Mouse (Mus musculus): ENCODE results near the gene Tuft1.
"Not testable (repeated sequence)": the region's sequence is repeated elsewhere in the genome, so short reads cannot be mapped to it uniquely, and the experiment has no call there.

Tuft1 gene

GRCm38 (mm10) chr3:94658740-94659095 is at the start of gene Tuft1:
Gene Tuft1 (minus strand): TSS chr3:94658872.
- in situ Hi-C loops (cut with MboI, MseI) = not testable (repeated sequence)

DNA sequence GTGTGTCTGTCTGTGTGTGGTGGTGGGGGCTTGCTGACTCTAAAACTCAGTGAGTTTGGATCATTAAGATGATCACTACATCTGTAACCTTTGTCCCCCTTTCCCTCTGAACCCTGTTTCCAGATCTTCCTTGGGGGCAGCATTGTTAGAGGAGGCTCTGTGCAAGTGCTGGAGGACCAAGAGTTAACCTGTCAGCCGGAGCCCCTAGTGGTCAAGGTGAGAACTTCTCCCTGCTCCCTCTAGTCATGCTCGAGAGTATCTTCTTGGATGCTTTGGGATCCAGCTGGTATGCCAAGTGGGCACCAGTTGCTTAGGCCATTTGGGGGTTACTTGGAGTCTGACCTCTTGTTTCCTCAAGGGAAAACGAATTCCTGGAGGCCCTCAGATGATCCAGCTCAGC is 44.7 kb upstream of the Tuft1 start:
- in situ Hi-C loops (cut with MboI, MseI) = loop anchor here (5.0 kb wide), 1 partner anchor 239 kb away; no protein-coding TSS in a partner anchor

DNA sequence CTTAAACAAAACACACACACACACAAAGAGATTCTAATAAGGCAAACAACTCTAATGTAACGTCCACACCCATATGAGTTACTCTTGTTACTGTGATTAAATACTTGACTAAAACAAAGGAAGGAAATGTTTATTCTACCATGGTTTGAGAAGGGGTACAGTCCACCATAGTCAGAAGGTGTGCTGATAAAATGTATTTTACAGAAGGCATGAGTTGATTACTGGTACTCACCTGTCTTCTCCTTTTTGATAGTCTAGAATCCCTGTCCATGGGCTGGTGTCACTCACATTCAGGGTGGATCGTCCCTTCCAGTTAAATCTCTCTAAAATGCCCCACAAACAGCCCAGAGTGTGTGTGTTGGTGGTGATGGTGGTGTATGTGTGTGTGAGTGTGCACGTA is 44.2 kb upstream of the Tuft1 start:
- in situ Hi-C loops (cut with MboI, MseI) = loop anchor here (5.0 kb wide), 1 partner anchor 239 kb away; no protein-coding TSS in a partner anchor

DNA sequence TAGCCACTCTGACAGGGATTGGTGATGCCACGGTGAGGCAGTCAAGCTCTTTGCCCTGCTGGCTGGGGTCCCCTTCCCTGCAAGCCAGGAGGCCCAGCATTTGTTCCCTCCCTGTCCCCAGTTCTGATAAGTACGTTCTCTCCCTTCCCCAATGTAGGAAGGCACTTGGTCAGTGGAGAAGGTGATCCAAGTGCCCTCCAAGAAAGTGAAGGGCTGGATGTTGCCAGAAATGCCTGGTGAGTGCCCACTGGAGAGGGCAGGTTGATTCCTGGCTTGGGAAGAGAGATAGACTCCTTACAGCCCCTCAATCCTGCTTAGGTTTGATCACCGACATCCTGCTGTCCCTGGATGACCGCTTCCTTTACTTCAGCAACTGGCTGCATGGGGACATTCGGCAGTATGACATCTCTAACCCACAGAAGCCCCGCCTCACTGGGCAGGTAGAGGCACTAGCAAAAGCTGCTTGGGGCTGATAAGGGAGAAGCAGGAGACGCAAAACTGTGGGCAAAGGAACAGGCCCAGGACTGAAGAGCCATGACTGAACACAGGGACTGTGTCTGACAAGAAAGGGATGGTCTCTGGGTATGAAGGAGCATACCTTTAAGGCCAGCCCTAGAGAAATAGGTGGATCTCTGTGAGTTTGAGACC is 43.6 kb upstream of the Tuft1 start:
- in situ Hi-C loops (cut with MboI, MseI) = loop anchor here (5.0 kb wide), 1 partner anchor 240 kb away; no protein-coding TSS in a partner anchor

GRCm38 (mm10) chr3:94696257-94696656 is 37.6 kb upstream of the Tuft1 start:
- in situ Hi-C loops (cut with MboI, MseI) = not testable (repeated sequence)

GRCm38 (mm10) chr3:94695591-94695990 is 36.9 kb upstream of the Tuft1 start:
- in situ Hi-C loops (cut with MboI, MseI) = not testable (repeated sequence)

GRCm38 (mm10) chr3:94693874-94694273 is 35.2 kb upstream of the Tuft1 start:
- in situ Hi-C loops (cut with MboI, MseI) = not testable (repeated sequence)

DNA sequence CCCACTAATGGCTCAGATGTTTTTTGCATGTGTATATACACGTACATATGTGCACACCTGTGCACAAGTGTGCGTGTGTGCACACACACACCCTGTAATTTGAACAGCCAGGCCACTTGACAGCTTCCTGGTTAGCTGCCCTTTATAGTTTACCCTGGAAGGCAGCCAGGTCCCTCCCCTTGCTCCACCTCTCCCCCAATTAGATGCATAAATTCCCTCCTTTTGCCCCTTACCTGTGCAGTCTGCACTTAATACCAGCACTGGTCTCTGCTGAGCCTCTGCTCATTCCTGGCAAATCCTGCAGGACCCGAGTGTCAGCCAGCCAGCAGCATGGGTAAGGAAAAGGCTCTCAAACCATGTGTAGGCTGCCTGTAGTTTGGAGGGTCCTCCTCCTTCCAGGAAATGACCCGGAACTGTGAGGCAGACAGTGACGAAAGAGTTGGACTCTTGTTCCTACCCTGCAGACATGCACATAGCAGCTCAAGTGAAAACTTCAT is 34.7 kb upstream of the Tuft1 start, which contains the start of gene Selenbp2:
Selenbp2 (plus strand) TSS at position 228 of the 497 bp plus-strand sequence.
- in situ Hi-C loops (cut with MboI, MseI) = no loop called here

GRCm38 (mm10) chr3:94691694-94692093 is 33.0 kb upstream of the Tuft1 start:
- in situ Hi-C loops (cut with MboI, MseI) = not testable (repeated sequence)

DNA sequence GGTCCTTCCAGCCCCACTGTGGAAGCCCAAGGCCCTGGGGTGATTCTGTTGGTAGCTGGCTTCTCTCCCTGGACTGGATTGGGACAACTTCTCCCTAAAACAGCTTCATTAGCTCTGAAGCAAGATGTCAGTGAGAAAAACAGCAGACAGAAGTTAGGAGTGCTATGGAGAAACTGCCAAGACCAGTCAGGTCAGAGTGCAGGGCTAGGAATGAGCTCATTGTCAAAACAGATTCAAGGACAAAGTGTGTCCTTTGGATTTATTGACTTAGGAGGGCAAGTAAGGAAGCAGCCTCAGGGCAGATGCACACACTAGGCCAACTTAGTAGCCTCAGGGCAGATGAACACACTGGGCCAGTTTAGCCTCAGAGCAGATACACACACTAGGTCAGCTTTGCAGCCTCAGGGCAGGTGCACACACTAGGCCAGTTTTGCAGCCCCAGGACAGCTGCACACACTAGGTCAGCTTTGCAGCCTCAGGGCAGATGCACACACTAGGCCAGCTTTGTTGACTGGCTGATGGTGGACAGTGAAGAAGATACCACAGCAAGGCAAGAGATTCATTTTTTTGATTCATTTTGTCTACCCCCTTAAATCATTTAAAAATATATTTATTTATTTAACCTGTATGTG is 32.1 kb upstream of the Tuft1 start:
- in situ Hi-C loops (cut with MboI, MseI) = no loop called here

DNA sequence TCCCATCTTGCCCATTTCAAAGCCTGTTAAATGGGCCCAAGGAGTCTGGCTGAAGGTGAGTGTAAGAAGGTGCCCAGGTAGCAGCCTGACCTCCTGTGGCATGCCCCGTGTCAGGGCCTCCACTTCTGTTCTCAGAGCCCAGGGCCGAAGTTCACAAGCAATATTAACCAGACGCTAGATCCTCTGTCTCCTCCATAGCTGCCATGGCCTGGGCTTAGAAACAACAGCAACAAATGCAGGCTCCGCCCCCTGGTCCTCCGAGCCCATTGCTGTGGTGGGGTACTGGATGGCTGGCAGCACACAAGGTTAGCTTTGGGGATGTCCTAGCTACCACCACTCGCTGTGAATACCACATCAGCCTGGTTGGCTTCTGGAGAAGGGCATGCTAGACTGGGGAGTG is 31.5 kb upstream of the Tuft1 start:
- in situ Hi-C loops (cut with MboI, MseI) = not testable (repeated sequence)

GRCm38 (mm10) chr3:94689195-94689594 is 30.5 kb upstream of the Tuft1 start:
- in situ Hi-C loops (cut with MboI, MseI) = loop anchor here (5.0 kb wide), 1 partner anchor 238 kb away; no protein-coding TSS in a partner anchor

DNA sequence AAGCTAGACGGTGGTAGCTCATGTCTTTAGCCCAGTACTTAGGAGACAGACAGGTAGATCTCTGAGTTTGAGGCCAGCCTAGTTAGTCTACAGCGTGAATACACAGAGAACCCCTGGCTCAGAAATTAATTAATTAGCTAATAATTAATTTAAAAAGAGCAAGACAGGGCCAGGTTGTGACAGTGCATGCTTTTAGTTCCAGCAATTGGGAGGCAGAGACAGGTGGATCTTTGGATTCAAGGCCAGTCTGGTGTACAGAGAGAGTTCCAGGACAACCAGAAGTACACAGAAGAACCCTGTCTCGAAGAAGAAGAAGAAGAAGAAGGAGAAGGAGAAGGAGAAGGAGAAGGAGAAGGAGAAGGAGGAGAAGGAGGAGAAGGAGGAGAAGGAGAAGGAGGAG is 30.0 kb upstream of the Tuft1 start:
- in situ Hi-C loops (cut with MboI, MseI) = loop anchor here (5.0 kb wide), 1 partner anchor 239 kb away; no protein-coding TSS in a partner anchor

GRCm38 (mm10) chr3:94685989-94686772 is 27.5 kb upstream of the Tuft1 start:
- in situ Hi-C loops (cut with MboI, MseI) = loop anchor here (5.0 kb wide), 1 partner anchor 241 kb away; no protein-coding TSS in a partner anchor

DNA sequence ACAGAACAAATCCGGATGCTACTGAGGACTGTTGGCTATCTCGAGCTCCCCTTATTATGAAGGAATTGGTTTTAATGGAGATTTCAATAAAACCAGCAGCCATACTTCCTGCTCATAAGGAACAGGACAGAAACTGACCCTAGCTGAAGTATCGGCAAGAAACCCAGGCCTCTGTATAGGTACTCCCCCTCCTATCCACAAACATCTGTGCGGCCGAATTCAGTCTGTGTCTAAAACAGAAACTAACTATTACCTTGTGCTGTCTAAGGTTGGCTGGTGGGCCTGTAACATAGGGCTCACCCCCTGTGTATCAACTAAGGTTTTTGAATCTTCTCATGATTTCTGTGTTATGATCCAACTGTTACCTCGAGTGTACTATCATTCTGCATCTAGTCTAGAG is 25.0 kb upstream of the Tuft1 start:
- in situ Hi-C loops (cut with MboI, MseI) = no loop called here

GRCm38 (mm10) chr3:94680783-94681182 is 22.1 kb upstream of the Tuft1 start:
- in situ Hi-C loops (cut with MboI, MseI) = no loop called here

DNA sequence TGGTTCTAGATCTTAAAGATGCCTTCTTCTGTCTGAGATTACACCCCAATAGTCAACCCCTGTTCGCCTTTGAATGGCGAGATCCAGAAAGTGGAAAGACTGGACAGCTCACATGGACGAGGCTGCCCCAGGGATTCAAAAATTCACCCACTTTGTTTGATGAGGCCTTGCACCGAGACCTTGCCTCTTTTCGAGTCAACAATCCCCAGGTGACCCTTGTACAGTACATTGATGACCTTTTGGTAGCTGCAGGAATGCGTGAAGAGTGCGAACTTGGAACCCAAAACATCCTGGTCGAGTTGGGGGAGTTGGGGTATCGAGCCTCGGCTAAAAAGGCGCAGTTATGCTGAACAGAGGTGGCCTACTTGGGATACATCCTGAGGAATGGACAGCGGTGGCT is 21.4 kb upstream of the Tuft1 start:
- in situ Hi-C loops (cut with MboI, MseI) = not testable (repeated sequence)

GRCm38 (mm10) chr3:94679351-94679841 is 20.7 kb upstream of the Tuft1 start:
- in situ Hi-C loops (cut with MboI, MseI) = loop anchor here (5.0 kb wide), 1 partner anchor 52 kb away; no protein-coding TSS in a partner anchor

GRCm38 (mm10) chr3:94675101-94675500 is 16.4 kb upstream of the Tuft1 start:
- in situ Hi-C loops (cut with MboI, MseI) = loop anchor here (5.0 kb wide), 1 partner anchor 48 kb away; no protein-coding TSS in a partner anchor

GRCm38 (mm10) chr3:94665896-94666295 is 7.2 kb upstream of the Tuft1 start:
- in situ Hi-C loops (cut with MboI, MseI) = not testable (repeated sequence)

DNA sequence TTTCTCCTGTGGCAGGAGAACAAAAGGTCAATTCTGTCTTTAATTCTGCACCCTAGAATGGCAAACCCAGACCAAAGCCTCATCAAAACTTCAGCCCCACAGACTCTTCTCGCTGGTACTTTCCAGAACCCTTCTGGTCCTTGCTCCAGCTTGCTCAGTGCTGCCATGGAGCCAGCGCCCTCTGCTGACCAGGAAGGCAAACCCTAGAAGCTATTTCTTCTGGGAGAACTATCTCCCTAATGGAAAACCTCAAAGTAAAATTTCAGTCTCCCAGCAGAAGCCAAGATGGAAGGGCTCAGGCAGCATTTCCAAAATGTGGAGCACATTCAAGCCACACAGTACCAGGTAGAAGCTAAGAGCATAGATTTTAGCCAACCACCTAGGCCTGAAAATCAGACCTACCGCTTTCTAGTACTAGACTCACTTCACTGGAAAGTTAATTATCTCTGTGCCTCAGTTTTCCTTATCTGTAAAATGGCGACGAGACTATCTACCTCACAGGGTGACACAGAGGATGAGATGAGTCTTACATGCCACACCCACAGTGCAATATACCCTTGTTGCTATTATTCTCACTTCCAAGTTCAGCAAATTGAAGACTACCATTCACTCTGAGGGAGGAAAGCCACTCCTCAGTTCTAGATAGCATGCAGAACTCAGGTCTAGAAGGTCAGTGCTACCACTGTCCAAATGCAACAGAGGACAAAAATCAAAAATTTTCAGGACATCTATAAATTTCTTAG is 6.6 kb upstream of the Tuft1 start:
- in situ Hi-C loops (cut with MboI, MseI) = not testable (repeated sequence)
